Mouse (Mus musculus): Measurements from ENCODE around the gene Slc7a8.
"Not testable (repeated sequence)": the region's sequence is repeated elsewhere in the genome, so short reads cannot be mapped to it uniquely, and the experiment has no call there.

The Slc7a8 gene

DNA sequence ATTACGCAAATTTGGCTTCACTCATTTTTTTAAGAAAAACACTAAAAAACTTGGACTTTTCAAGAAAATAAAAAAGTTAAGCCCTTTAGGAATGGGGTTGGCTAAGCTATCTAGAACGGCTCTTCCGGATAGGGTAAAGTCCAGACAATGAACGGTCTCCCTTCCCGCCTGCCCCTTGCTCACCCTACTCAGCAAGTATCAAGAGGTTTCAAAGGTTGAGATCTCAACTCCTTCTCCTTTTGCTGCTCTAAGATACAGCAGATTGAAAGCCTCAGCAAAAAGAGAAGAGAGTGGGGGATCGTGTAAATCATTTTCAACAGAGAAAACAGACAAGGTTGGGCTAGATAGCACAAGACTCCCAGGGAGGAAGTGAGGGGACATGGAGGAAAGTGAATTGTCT lies 1.2 kb upstream of the Slc7a8 start:
- in situ Hi-C loops (cut with MboI; ENCODE audit: unreplicated experiment in 2 of 2), result loop anchor here in 1 of 2 experiments (5.0 kb wide), 1 partner anchor 66 kb away; no protein-coding TSS in a partner anchor

DNA sequence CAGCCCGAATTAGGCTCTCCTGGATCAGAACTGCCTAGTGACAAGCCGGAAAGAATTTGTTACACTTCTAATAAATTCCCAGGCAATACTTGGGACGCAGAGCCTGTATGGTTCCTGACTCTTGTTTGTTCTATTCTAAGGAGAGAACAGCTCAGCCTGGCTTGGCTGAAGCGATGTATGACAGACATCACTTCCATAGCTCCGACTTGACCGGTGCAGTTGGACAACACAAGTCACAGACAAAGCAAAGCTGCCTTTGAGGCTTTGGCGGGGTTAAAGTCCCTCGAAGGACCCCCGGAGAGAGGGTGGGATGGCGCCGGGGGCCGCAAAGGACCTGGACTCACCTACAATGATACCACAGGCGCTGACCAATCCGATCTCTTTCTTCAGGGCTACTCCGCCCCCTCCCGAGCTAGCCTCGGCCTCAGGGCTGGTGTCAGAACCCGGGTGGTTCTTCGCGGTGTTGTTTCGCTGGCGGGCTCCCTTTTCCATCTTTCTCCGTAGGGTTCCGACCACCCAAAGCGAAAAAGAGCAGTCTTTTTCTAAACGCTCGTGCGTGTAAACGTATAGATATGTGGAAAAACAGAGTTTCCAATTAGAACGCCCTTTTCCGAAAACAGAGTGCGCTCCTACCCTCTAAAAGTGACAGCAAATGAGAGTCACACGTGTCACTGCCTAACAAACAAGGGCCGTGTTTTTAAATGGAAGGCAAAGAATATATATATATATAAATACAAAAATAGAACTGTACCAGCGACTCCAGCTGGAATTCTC lies 723 bp downstream of the Slc7a8 start:
- in situ Hi-C loops (cut with MboI; ENCODE audit: unreplicated experiment in 2 of 2), result loop anchor here in 1 of 2 experiments (5.0 kb wide), 1 partner anchor 64 kb away; no protein-coding TSS in a partner anchor

DNA sequence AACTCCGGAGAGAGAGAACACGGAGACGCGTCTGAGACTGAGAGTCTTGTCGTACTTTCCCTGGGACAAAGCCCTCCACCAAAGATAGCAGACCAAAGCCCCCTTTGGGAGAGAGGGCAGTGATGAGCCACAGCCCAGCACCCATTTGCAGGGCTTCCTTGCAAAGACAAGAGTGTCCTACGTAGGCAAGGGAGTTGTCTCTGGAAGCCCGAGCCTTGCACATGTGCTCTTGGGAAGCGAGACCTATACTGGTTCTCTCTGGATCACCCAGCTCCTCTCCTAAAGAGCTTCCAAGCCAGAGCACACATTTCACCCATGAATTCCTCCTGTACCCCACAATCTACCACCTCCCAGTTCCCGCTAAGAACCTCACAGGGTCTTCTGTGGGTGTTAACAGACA lies 1.7 kb downstream of the Slc7a8 start:
- in situ Hi-C loops (cut with MboI; ENCODE audit: unreplicated experiment in 2 of 2), result loop anchor here in 1 of 2 experiments (5.0 kb wide), 1 partner anchor 63 kb away; no protein-coding TSS in a partner anchor

DNA sequence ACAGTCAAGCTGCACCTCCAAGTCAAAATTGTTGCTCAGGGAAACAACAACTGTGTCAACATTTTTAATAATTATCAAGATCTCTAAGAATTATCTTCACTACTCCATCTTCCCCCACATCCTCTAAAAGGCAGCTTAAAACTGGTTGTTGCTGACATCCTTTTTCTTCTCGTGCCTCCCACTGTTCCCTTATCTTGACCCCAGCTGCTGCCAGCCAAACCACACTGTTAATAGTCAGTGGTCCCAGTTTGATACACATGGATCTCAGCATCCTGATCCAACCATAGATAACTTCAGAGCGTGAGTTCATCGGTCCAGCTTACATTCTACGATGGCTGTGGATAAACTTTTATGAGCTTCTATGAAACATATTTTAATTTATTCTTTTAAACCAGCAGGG lies 3.9 kb downstream of the Slc7a8 start:
- in situ Hi-C loops (cut with MboI; ENCODE audit: unreplicated experiment in 2 of 2), result no loop called here

DNA sequence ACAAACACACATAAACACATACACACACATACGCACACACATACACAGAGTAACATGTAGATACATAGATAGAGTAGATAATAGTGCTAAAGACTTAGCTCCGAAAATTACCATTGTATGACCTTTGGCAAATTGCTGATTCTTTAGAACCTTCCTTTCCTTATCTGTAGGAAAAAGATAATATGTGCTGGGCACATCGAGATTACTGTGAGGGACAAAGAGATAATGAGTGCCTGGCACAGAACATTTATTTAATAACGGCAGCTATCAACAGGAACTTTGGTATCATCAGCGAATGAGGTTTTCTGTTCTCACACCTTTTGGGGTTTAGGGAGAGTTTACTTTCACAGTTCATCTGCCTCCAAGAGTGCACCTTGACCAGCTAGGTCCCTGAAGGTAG lies 5.0 kb downstream of the Slc7a8 start:
- in situ Hi-C loops (cut with MboI; ENCODE audit: unreplicated experiment in 2 of 2), result no loop called here

DNA sequence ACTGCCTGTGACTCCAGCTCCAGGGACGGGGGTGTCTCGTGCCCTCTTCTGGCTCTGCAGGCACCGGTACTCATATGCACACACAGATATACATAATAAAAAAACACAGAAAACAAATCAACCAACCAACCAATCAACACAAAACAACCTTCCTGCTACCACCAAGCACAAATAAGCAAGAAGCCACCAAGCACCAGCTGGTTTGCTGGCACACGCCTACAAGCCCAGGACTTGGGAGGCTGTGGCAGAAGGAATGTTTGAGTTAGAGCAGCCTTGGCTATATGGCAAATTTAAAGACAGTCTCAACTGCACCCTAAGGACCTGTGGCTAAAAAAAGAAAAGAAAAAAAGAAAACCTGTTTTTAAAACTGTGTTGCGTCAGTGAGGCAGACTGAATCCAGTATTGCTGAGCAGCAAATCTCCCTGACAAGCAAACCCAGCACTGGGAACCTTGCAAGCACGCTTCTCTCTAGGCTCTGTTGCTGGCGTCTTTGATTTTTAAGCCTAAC lies 6.2 kb downstream of the Slc7a8 start:
- in situ Hi-C loops (cut with MboI; ENCODE audit: unreplicated experiment in 2 of 2), result no loop called here

DNA sequence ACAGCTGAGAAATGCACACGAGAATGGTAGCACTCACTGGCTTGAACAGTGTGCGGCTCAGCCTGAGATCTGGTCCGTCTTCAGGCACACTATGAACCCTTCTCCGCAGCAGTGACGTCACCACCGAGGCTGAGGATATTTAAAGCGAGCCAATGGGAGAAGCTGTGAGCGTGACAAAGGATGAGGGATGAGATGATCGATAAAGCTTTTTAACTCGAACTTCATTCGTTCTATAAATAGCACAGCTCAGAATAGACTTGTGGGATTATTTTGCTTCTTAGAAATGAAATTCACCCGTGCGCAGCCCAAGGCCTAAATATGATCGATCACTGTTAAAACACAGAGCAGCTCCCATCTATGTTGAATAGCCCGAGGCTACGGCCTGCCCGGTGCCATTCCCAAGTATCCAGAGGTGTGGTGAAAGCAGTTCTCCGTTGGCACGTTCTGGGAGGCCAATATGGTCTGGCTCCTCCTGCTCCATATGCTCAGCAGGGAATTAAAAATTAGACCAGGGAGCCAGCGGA lies 9.4 kb downstream of the Slc7a8 start:
- in situ Hi-C loops (cut with MboI; ENCODE audit: unreplicated experiment in 2 of 2), result no loop called here

DNA sequence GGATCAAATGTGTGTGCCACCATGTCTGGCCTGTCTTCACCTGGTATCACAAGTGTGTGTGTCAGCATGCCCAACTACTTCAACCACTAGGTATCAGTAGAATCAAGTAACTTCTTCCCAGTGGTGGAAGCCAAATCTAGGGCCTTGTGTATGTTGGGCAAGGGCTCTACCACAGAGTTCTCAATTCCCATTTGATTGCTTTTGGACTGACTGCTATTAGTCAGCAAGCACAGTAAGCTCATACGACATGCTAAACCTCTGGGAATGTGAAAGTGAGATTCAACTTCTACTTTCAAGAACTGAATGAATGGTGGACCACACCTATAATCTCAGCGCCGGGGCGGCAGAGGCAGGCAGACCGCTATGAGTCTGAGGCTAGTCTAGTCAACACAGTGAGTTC lies 11.4 kb downstream of the Slc7a8 start:
- in situ Hi-C loops (cut with MboI; ENCODE audit: unreplicated experiment in 2 of 2), result no loop called here

DNA sequence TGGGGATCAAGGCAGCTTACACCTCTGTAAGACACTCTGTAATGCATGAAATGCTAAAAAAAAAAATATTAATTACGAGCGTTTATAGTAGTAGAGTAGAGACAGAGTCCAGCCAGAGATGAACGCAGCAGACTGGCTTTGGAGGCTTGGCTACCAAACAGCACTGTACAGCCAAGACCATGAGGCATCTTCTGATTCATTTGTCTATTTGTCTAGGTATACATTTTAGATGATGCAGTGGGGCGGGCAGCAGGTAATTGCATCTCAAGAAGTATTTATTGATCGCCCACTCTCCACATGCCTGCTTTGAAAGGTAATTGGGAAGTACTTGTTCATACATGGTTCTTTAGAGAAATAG lies 12.7 kb downstream of the Slc7a8 start:
- in situ Hi-C loops (cut with MboI; ENCODE audit: unreplicated experiment in 2 of 2), result no loop called here

DNA sequence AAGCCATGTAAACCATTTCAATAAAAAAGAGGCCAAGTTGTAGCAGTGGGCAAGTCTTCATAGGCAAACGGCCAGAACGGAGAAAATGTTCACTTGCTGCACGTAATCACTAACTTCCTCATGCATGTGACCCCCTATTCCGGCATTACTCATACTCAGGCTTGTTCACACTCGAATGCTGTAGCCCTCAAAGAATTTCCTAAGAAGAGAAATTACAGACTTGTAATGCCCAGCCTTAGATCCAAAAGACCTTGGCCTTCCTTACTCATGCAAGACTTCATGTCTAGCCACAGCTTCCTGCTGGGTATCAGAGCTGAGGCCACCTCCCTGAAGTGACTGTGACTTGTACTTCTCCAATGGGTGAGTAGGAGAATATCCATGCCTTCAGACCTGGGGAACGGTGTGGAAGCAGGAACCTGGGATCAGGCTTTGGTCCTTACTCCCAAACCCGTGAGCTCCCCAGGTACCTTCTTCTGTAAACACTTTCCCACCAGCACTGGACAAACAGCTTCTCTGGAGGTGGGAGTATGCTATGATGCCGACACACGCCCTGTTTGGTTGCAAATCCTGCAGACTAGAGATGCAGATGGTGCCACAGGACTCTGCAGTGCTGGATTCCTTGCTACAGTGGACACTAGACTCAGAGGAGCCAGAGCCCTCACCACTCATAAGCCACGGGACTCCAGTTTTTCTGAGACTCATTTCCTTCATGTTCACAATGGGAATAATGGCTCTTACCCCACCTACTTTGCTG lies 13.3 kb downstream of the Slc7a8 start:
- in situ Hi-C loops (cut with MboI; ENCODE audit: unreplicated experiment in 2 of 2), result no loop called here

DNA sequence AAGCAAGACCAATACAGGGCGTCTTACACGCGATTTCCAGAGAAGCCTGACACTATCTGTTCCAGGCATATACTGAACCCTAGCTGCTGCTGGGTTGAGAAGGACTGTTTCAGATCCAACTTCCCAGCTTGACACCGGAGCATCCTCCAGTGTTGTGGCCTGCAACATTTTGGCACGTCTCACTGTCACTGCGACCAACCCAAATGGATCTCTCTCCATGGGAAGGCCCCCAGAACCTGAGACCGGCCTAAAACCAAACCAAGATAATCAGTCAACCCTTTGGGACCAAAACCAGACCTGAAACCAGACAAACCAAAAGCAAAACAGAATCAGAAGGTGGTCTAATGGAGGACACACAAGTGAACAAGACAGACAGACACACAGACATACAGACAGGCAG lies 14.8 kb downstream of the Slc7a8 start:
- in situ Hi-C loops (cut with MboI; ENCODE audit: unreplicated experiment in 2 of 2), result not testable (repeated sequence)

DNA sequence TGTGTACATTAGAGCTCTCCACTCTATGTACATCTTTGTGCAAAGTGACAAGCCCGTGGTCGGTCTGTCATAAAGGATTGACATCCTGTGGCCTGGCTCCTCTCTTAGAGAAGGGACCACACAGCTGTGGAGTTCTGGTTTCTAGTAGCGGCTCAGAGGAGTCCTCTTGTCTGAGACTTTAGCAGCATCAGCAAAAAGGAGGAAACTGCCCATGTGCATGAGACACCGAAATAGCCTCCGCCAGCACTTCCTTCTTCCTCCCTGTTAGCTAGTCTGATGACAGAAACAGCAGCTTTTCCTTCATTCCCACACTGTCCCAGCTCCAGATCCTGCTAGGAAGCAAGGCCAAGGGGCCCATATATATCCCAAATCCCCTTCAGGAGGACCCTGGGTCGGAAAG lies 25.4 kb downstream of the Slc7a8 start:
- in situ Hi-C loops (cut with MboI; ENCODE audit: unreplicated experiment in 2 of 2), result no loop called here

DNA sequence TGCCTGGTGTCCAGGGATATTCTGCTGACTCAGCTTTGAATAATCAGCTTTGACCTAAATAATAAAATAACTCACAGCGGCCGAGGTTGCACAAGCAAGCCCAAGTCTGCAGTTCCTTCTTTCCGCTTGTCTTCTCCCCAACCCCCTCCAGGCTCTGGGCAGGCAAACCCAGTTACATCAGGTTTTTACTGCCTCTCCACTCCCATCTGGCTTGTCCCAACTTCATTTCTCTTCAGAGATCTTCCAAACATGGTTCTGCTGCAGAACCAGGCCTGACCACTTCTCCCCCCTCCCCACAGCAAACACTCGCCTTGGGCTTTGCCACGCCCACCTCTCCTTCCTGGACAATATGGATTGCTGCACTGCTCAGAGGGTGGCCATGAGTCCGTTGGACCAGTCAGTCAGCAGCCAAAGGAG lies 27.1 kb downstream of the Slc7a8 start:
- in situ Hi-C loops (cut with MboI; ENCODE audit: unreplicated experiment in 2 of 2), result no loop called here

DNA sequence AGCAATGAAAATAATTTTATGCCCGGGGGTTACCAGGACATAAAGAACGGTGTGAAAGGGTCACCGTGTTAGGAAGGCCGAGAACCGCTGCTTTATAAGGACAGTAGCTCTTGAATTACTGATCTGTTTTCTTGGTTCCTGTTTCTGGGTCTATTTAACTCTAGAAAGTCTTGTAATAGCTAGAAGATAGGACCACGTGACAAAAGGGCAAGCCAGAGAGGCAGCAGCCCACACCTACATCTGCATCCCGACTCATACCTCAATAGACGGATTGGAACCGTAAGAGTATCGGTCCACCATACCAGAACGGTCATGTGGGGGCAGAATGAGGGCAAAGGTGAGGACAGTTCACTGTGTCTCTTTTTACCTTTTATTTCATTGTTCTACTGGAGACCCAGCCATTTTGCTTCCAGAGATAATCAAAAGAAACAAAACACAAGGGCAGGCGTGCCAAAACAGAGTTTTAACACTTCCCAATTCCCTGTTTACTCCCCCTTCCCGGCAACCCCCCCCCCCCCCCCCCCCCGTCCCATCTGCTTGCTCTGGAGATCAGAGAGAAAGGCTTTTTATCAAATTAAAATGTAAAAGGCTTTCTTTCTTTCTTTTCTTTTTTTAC lies 27.7 kb downstream of the Slc7a8 start:
- in situ Hi-C loops (cut with MboI; ENCODE audit: unreplicated experiment in 2 of 2), result no loop called here

DNA sequence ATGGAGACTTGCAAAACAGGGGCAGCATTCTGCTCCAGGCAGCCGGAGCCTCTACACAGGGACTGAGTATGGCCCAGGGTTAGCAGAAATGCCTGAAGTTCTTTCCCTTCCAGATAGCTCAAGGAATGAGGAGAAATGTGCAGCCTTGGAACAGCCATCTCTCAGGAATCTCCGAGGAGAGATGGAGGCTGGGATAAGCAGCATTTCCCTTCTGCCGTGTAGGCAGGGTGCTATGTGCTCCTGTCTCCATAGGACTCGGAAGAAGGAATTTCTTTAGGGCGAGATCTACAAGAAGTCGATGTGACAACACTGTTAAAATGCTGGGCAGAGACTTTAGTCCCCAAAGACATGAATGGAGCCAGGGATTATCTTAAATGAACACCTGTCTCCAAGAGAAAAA lies 28.8 kb downstream of the Slc7a8 start:
- in situ Hi-C loops (cut with MboI; ENCODE audit: unreplicated experiment in 2 of 2), result no loop called here

DNA sequence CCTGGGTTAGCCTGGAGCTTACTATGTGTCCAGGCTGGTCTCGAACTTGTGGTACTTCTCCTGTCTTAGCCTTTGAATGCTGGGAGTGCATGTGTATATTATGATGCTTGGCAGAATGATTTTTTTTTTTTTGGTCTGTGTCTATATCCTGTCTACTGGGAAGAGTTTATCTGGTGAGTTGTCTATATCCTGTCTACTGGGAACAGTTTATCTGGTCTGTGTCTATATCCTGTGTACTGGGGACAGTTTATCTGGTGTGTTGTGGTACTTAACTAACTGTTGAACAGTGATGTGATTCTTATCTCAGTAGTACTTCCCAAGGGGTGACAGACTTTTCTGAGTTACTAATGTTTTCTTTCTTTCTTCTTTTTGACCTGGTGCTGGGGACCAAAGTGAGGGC lies 30.0 kb downstream of the Slc7a8 start:
- in situ Hi-C loops (cut with MboI; ENCODE audit: unreplicated experiment in 2 of 2), result no loop called here

DNA sequence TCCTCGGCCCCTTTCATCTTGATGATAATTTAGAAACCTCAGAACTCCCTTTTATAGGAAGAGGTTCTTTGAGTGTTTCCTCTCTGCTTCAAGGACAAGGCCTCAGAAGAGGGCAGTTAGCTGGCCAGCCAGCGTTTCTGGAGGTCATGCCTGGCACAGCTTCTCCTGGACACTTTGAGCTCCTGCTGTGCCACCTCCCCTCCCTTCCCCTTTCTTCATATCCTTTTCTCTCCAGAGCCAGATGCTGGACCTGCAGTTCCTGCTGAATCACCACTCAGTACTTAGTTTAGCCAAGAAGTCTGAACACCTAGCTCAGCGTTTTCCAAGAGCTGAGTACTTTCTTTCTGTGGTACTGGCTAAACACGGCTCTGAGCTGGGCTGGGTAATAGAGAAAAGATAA lies 32.5 kb downstream of the Slc7a8 start:
- in situ Hi-C loops (cut with MboI; ENCODE audit: unreplicated experiment in 2 of 2), result no loop called here

DNA sequence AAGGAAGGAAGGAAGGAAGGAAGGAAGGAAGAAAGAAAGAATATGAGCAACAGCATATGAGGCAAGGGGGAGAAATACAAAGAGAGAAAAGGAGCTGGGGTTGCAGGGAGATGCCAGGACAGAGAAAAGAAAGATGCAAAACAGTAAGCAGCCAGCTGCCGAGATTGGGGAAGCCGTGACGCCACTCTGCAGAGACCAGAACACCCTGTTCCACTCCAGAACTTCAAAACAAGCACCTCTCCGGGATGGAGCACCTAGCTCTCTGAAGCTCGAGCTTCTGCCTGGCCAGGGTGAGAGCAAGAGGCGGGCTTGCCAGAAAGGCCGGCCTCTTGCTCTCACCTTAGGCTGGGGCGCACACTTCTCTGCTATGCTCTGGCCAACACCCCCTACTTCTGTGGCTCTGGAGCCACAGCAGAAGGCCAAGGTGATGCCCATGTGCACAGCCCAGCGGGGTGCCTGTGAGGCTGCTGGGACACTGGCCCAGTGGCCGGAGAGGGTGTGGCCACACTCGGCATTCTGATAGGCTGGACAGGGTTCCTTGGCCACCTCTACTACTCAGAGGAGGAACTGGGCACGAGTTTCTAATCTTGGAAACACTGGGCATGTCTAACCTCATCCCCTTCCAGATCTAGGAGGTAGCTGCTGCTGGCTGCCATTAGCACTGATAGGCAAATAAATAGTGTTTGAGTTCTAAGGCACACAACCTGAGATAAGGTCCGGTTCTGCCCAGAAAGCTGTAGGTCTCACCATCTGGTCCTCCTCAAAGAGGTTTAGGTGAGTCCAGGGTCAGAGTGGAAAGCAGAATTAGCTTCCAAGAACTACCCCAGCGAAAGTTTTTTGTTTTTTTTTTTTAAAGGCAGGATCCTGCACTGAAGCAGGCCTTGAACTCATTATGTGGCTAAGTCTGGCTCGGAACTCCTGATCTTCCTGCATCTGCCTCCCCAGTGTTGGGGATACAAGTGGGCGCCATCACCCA lies 33.5 kb downstream of the Slc7a8 start:
- in situ Hi-C loops (cut with MboI; ENCODE audit: unreplicated experiment in 2 of 2), result no loop called here

DNA sequence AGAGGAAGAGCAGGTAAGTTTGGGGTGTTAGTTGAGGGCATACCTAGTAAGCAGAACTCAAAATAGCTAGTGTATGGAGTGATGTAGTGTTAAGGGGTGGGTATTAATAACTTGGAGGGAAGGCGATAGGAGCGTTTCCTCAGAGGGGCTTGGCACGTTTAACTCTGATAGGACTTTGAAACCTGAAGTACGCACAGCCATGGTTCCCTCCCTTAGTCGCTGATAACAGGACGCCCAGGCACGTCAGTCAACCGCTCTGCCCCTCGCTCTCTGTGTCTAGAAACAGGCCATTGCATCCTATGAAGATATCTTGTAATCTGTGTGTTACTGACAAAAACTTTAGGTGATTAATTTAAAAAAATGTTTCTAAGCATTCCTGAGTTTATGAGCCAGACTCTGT lies 35.7 kb downstream of the Slc7a8 start:
- in situ Hi-C loops (cut with MboI; ENCODE audit: unreplicated experiment in 2 of 2), result no loop called here

DNA sequence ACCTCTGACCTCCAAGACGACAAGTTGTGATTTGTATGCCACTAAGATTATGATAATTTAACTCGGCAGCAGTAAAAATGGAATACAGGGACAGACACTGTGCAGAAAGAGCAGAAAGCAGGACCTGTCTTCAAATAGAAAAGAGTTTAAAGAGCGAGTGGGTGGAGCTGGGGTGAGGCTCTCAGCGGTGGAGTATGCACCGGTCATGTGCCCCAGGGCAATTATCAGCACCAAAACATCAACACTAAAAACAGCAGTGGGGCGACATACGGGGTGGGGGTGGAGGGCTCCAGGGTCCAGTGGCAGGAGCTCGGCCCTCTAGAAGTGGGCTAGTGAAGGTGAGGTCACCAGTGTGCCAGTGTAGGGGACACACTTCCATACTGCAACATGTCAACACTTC lies 37.3 kb downstream of the Slc7a8 start:
- in situ Hi-C loops (cut with MboI; ENCODE audit: unreplicated experiment in 2 of 2), result no loop called here
